Mouse (Mus musculus): ENCODE data around the gene Aco2. TPM values are rescaled to one million over a fixed set of nuclear protein-coding genes. Genes with fewer than 3 reads are reported as not detected.

The Aco2 gene
- polyA plus RNA-seq, 1 experiment, result 174 TPM

GRCm38 (mm10) chr15:81858517-81859329 is 13.4 kb upstream of the Aco2 start, which contains the start of gene Tob2:
Gene Tob2, minus strand, starts transcription at chr15:81858796.
- no peaks in the 10 kb centered on the region for H3K4me1 ChIP-seq (ENCODE audit: control insufficient read depth, insufficient read depth, low read length)
- no peaks in the 10 kb centered on the region for H3K9me3 ChIP-seq (replicated peaks; ENCODE audit: control insufficient read depth, insufficient read depth, low read length, poor library complexity, severe bottlenecking)
- peak within 1 kb of the TSS; percentile 85 for H3K27ac ChIP-seq (ENCODE audit: insufficient read depth, low read length)
- peak within 1 kb of the TSS; percentile 67 for H3K9ac ChIP-seq (ENCODE audit: low read depth, poor library complexity, severe bottlenecking)
- no peaks in the 10 kb centered on the region for H3K36me3 ChIP-seq (ENCODE audit: control insufficient read depth, insufficient read depth, low read length, poor library complexity, severe bottlenecking)
- H3K4me3 ChIP-seq (ENCODE audit: low read depth, low read length), result peak within 1 kb of the TSS; percentile 76
- TF ChIP-seq POLR2A (IDR thresholded peaks at IDR 0.05; ENCODE audit: insufficient read depth, low read length) (no peak), EP300 (IDR thresholded peaks at IDR 0.05; ENCODE audit: insufficient read depth, low read depth, low read length) (no peak), CTCF (IDR thresholded peaks at IDR 0.05; ENCODE audit: low read depth, low read length) (no peak)
- no peaks in the 10 kb centered on the region for H3K27me3 ChIP-seq (ENCODE audit: control insufficient read depth, insufficient read depth, low read length, poor library complexity, severe bottlenecking)

GRCm38 (mm10) chr15:81859330-81860255 is 12.5 kb upstream of the Aco2 start:
- no peaks in the 10 kb centered on the region for H3K27me3 ChIP-seq (ENCODE audit: control insufficient read depth, insufficient read depth, low read length, poor library complexity, severe bottlenecking)
- H3K4me3 ChIP-seq (ENCODE audit: low read depth, low read length), result peak overlapping the region; percentile 76
- no peak for TF ChIP-seq EP300 (IDR thresholded peaks at IDR 0.05; ENCODE audit: insufficient read depth, low read depth, low read length)
- TF ChIP-seq CTCF (IDR thresholded peaks at IDR 0.05; ENCODE audit: low read depth, low read length), result no peak
- TF ChIP-seq POLR2A (IDR thresholded peaks at IDR 0.05; ENCODE audit: insufficient read depth, low read length), result no peak
- H3K27ac ChIP-seq (ENCODE audit: insufficient read depth, low read length), result peak overlapping the region; percentile 85
- no peaks in the 10 kb centered on the region for H3K9me3 ChIP-seq (replicated peaks; ENCODE audit: control insufficient read depth, insufficient read depth, low read length, poor library complexity, severe bottlenecking)
- H3K4me1 ChIP-seq (ENCODE audit: control insufficient read depth, insufficient read depth, low read length), result no peaks in the 10 kb centered on the region
- peak overlapping the region; percentile 67 for H3K9ac ChIP-seq (ENCODE audit: low read depth, poor library complexity, severe bottlenecking)
- H3K36me3 ChIP-seq (ENCODE audit: control insufficient read depth, insufficient read depth, low read length, poor library complexity, severe bottlenecking), result 0 out of 2 replicates have a peak, but pooled peaks cover 3% of the 10 kb centered on the region

GRCm38 (mm10) chr15:81860471-81861135 is 11.5 kb upstream of the Aco2 start:
- Histone ChIP-seq H3K27ac (ENCODE audit: insufficient read depth, low read length) (no peak overlapping the region), H3K4me3 (ENCODE audit: low read depth, low read length) (no peak overlapping the region), H3K27me3 (ENCODE audit: control insufficient read depth, insufficient read depth, low read length, poor library complexity, severe bottlenecking) (no peaks in the 10 kb centered on the region), H3K9me3 (replicated peaks; ENCODE audit: control insufficient read depth, insufficient read depth, low read length, poor library complexity, severe bottlenecking) (no peaks in the 10 kb centered on the region), H3K36me3 (ENCODE audit: control insufficient read depth, insufficient read depth, low read length, poor library complexity, severe bottlenecking) (peaks cover 10% of the 10 kb centered on the region), H3K9ac (ENCODE audit: low read depth, poor library complexity, severe bottlenecking) (no peak overlapping the region), H3K4me1 (ENCODE audit: control insufficient read depth, insufficient read depth, low read length) (no peaks in the 10 kb centered on the region)
- TF ChIP-seq EP300 (IDR thresholded peaks at IDR 0.05; ENCODE audit: insufficient read depth, low read depth, low read length), result no peak
- no peak for TF ChIP-seq CTCF (IDR thresholded peaks at IDR 0.05; ENCODE audit: low read depth, low read length)

GRCm38 (mm10) chr15:81864238-81864637 is 7.9 kb upstream of the Aco2 start:
- Histone ChIP-seq H3K9ac (ENCODE audit: low read depth, poor library complexity, severe bottlenecking) (no peak overlapping the region), H3K4me1 (ENCODE audit: control insufficient read depth, insufficient read depth, low read length) (no peaks in the 10 kb centered on the region), H3K9me3 (replicated peaks; ENCODE audit: control insufficient read depth, insufficient read depth, low read length, poor library complexity, severe bottlenecking) (no peaks in the 10 kb centered on the region), H3K27me3 (ENCODE audit: control insufficient read depth, insufficient read depth, low read length, poor library complexity, severe bottlenecking) (no peaks in the 10 kb centered on the region), H3K36me3 (ENCODE audit: control insufficient read depth, insufficient read depth, low read length, poor library complexity, severe bottlenecking) (peaks cover 46% of the 10 kb centered on the region), H3K4me3 (ENCODE audit: low read depth, low read length) (no peak overlapping the region), H3K27ac (ENCODE audit: insufficient read depth, low read length) (no peak overlapping the region)
- TF ChIP-seq EP300 (IDR thresholded peaks at IDR 0.05; ENCODE audit: insufficient read depth, low read depth, low read length) (no peak), CTCF (IDR thresholded peaks at IDR 0.05; ENCODE audit: low read depth, low read length) (no peak), POLR2A (IDR thresholded peaks at IDR 0.05; ENCODE audit: insufficient read depth, low read length) (no peak)

GRCm38 (mm10) chr15:81869985-81870384 is 2.1 kb upstream of the Aco2 start:
- Histone ChIP-seq H3K4me3 (ENCODE audit: low read depth, low read length) (no peak overlapping the region), H3K9ac (ENCODE audit: low read depth, poor library complexity, severe bottlenecking) (no peak overlapping the region), H3K36me3 (ENCODE audit: control insufficient read depth, insufficient read depth, low read length, poor library complexity, severe bottlenecking) (peaks cover 57% of the 10 kb centered on the region), H3K9me3 (replicated peaks; ENCODE audit: control insufficient read depth, insufficient read depth, low read length, poor library complexity, severe bottlenecking) (no peaks in the 10 kb centered on the region), H3K4me1 (ENCODE audit: control insufficient read depth, insufficient read depth, low read length) (peaks cover 2% of the 10 kb centered on the region), H3K27me3 (ENCODE audit: control insufficient read depth, insufficient read depth, low read length, poor library complexity, severe bottlenecking) (no peaks in the 10 kb centered on the region), H3K27ac (ENCODE audit: insufficient read depth, low read length) (no peak overlapping the region)
- TF ChIP-seq CTCF (IDR thresholded peaks at IDR 0.05; ENCODE audit: low read depth, low read length) (no peak), POLR2A (IDR thresholded peaks at IDR 0.05; ENCODE audit: insufficient read depth, low read length) (no peak)

All from ES-Bruce4 (cell line).